Mouse (Mus musculus) lung, adult 2 months (tissue): ENCODE measurements around the gene Fam173b. TPM values are rescaled to one million over a fixed set of nuclear protein-coding genes. Genes with fewer than 3 reads are reported as not detected.

Experiments used
- DNase-seq: peaks from one replicate; pipeline ENCODE4 v3.0.0; 2022
- H3K4me1 ChIP-seq: fragments of 200-500 bp; 2 replicates; pipeline ENCODE4 v1.6.1; 2011; ENCODE audit warnings: low read length; ENCODE audit not compliant: control insufficient read depth, insufficient read depth
- H3K4me3 ChIP-seq: fragments of 200-500 bp; replicated peaks from 2 replicates; pipeline ENCODE3; 2011; ENCODE audit warnings: low read depth, mild to moderate bottlenecking, control low read depth, low read length; ENCODE audit errors: extremely low read depth
- CTCF ChIP-seq: fragments of 200-500 bp; IDR thresholded peaks from 2 replicates; pipeline ENCODE4 v1.5.1; 2011; ENCODE audit warnings: mild to moderate bottlenecking, low read length, control low read depth; ENCODE audit not compliant: insufficient read depth
- POLR2A ChIP-seq: fragments of 200-500 bp; IDR thresholded peaks from 2 replicates; pipeline ENCODE4 v1.6.1; 2011; ENCODE audit warnings: low read depth, mild to moderate bottlenecking, control low read depth, low read length, borderline replicate concordance; ENCODE audit errors: extremely low read depth
- WGBS: fragments of 180-500 bp; shearing (Covaris S2); methylation state at CpG from one replicate; pipeline ENCODE4 v1.1.7; 2018; 5-methylcytosine and 5-hydroxymethylcytosine counted together
- polyA plus RNA-seq: library from polyadenylated mRNA; depleted of rRNA; stranded (reverse); fragments of >200 nt; gene quantifications from 2 replicates; pipeline ENCODE4 v1.2.3, GENCODE M21; 2012

Gene Fam173b
- polyA plus RNA-seq, 1 experiment, result 9.3 TPM

DNA sequence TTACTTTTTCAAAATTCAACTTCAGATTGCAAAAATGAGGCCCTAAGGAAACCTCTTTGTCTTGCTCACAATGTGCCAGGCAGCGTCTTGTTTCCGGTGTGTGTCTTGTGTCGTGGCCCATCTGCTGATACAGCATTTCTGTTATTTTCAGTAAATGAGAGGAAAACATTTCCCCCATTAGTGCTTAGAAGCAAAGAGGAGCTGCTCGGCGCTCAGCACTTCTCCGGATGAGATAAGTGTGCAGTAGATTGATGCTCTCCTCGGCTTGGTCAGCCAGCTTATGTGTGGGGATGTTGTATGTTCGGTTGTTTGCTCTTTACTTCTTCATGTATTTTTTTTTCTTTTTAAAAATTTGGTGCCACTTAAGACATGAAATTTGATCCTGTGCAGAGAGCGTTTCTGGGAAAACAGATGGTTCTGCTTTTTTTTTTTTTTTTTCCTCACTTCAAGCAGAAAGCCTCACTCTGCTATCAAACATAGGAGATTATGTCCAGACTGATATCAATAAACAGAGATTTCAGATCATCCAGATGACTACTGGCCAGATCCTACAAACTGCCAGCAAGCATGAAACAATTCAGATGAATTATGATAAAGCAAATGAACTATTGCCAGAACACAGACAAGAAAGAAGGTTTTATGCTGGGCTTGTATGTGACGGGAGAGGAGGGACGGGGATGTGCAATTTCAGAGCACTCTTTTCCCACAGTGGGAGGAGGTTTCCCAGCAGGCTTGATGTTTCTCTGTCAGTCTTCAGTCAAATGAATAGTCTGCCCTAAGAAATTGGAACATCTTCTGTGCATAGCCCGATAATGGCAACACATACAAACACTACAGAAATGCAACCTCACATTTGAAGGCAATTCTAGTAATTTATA, 25.9 kb downstream of the Fam173b start:
- no peak for DNase-seq
- WGBS, result 31% methylated on average over 12 of the region's 12 CpGs
- no peak for TF ChIP-seq CTCF
- TF ChIP-seq POLR2A, result no peak

GRCm38 (mm10) chr15:31628180-31628579, 26.5 kb downstream of the Fam173b start:
- Histone ChIP-seq H3K4me3 (no peak overlapping the region), H3K4me1 (peaks cover 3% of the 10 kb centered on the region; the same call in 1 of the 2 replicates)
- TF ChIP-seq CTCF (no peak), POLR2A (no peak)
- DNase-seq, result no peak
- WGBS, result 82% methylated on average over 10 of the region's 10 CpGs

More for the DNA sequence above, 25.9 kb downstream of the Fam173b start:
- Histone ChIP-seq H3K4me1 (peaks cover 3% of the 10 kb centered on the region; the same call in 1 of the 2 replicates), H3K4me3 (no peak overlapping the region)

- no peak for DNase-seq
- WGBS, result 75% methylated on average over 3 of the region's 3 CpGs
- no peak for TF ChIP-seq POLR2A
- no peak for TF ChIP-seq CTCF
- Histone ChIP-seq H3K4me1 (peaks cover 3% of the 10 kb centered on the region; the same call in 1 of the 2 replicates), H3K4me3 (no peak overlapping the region)
Observed at GRCm38 (mm10) chr15:31629556-31629955, 27.9 kb downstream of the Fam173b start.

GRCm38 (mm10) chr15:31631396-31631858, 29.8 kb downstream of the Fam173b start:
- DNase-seq, result no peak
- H3K4me3 ChIP-seq, result no peak overlapping the region
- peaks cover 3% of the 10 kb centered on the region; the same call in 1 of the 2 replicates for H3K4me1 ChIP-seq
- WGBS, result 88% methylated on average over 12 of the region's 12 CpGs
- no peak for TF ChIP-seq POLR2A
- no peak for TF ChIP-seq CTCF

DNA sequence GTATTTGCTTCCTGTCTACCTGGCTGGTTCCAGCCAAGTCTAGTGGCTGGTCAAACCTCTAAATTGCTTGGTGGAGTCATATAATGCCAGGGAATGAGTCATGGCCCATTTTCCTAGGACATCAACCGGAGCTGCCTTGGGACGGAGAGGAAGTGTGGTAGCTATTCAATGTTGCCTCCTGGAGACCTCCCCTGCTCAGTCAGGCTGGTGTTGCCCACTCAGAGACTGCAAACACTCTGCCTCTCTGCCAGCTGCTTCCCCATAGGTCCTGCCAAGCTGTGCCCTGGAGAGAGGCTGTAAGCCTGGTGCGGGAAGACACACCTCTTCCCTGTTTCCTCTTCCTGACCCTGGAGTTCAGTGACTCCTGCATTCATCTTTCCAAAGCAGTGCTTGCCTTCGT, 30.8 kb downstream of the Fam173b start:
- no peak for TF ChIP-seq POLR2A
- no peak for TF ChIP-seq CTCF
- no peak for DNase-seq
- 47% methylated on average over 4 of the region's 4 CpGs for WGBS
- H3K4me3 ChIP-seq, result no peak overlapping the region
- H3K4me1 ChIP-seq, result no peaks in the 10 kb centered on the region

- Histone ChIP-seq H3K4me3 (no peak overlapping the region), H3K4me1 (no peaks in the 10 kb centered on the region)
- WGBS, result 77% methylated on average over 6 of the region's 6 CpGs
- TF ChIP-seq CTCF, result no peak
- no peak for DNase-seq
Observed at GRCm38 (mm10) chr15:31634582-31634981, 32.9 kb downstream of the Fam173b start.

DNA sequence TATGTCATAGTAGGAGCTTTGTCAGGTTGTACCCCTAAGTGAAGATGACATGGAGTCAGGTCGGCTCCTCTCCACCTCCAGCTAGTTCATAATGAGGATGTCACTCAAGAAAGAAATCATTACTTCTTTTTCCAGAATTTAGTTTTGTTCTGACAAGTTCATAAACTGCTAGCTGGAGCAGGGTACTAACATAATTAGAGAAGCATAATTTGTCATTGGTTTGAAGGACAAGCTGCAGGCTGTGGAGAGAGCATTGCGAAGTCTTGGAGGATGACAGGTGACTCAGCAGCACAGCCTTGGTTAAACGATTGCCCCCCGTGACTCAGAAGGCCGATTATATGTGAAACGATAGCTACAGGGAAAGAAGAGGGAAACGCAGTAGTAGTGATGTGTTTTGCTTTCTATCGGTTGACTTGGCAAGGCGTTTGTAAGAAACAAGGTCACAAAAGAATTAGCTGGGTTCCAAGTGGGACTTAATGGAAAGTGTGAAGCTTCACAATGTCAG, 34.5 kb downstream of the Fam173b start:
- no peak overlapping the region for H3K4me3 ChIP-seq
- DNase-seq, result no peak
- no peak for TF ChIP-seq CTCF
- TF ChIP-seq POLR2A, result no peak
- no peaks in the 10 kb centered on the region for H3K4me1 ChIP-seq
- WGBS, result 77% methylated on average over 9 of the region's 9 CpGs

GRCm38 (mm10) chr15:31647225-31647624, 45.6 kb downstream of the Fam173b start:
- WGBS, result 82% methylated on average over 6 of the region's 6 CpGs
- no peak for DNase-seq
- TF ChIP-seq CTCF (no peak), POLR2A (no peak)
- Histone ChIP-seq H3K4me1 (no peaks in the 10 kb centered on the region), H3K4me3 (no peak overlapping the region)

DNA sequence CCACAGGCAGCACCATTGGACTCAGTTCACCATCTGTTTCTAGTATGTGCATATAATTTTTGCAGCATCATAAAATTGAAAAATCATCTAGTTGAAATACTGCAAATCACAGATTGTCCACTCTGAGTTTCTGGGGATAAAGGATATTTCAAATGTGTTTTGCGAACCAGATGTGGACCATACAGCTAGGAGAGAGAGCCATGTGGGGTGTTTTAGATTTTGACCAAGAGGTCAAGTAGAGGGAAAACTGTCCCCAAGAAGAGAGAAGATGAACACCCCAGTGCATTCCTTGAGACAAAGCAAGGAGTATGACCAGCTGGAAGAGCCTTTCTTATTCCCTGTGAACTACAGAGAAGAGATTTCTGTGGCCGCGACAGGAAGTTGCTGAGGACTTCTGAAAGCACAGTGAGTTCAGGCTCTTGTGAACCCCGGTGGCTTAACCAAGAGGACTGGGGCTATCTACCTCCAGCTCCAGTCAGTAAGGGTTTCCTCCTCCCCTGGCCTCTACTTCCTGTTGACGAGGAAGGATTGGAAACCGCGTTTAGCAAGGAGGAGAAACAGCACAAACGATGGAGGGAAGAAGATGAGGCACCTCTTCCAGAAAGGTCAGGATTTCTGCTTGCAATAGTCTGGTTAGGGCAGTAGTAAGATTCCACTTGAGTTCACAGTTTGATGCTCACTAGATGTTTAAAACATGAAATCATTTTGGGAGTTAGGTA, 46.4 kb downstream of the Fam173b start:
- WGBS, result 53% methylated on average over 8 of the region's 8 CpGs
- no peaks in the 10 kb centered on the region for H3K4me1 ChIP-seq

GRCm38 (mm10) chr15:31649691-31650090, 48.0 kb downstream of the Fam173b start:
- no peak overlapping the region for H3K4me3 ChIP-seq
- no peaks in the 10 kb centered on the region for H3K4me1 ChIP-seq
- 78% methylated on average over 12 of the region's 12 CpGs for WGBS
- DNase-seq, result no peak
- TF ChIP-seq CTCF (no peak), POLR2A (no peak)

More for the DNA sequence above, 46.4 kb downstream of the Fam173b start:
- no peak overlapping the region for H3K4me3 ChIP-seq
- TF ChIP-seq CTCF, result no peak
- no peak for TF ChIP-seq POLR2A
- DNase-seq, result no peak
